Mouse (Mus musculus): ENCODE measurements around the gene Cables2. TPM values are rescaled to one million over a fixed set of nuclear protein-coding genes. Genes with fewer than 3 reads are reported as not detected.

Cables2 gene
- polyA plus RNA-seq, 1 experiment = 13.2 TPM

DNA sequence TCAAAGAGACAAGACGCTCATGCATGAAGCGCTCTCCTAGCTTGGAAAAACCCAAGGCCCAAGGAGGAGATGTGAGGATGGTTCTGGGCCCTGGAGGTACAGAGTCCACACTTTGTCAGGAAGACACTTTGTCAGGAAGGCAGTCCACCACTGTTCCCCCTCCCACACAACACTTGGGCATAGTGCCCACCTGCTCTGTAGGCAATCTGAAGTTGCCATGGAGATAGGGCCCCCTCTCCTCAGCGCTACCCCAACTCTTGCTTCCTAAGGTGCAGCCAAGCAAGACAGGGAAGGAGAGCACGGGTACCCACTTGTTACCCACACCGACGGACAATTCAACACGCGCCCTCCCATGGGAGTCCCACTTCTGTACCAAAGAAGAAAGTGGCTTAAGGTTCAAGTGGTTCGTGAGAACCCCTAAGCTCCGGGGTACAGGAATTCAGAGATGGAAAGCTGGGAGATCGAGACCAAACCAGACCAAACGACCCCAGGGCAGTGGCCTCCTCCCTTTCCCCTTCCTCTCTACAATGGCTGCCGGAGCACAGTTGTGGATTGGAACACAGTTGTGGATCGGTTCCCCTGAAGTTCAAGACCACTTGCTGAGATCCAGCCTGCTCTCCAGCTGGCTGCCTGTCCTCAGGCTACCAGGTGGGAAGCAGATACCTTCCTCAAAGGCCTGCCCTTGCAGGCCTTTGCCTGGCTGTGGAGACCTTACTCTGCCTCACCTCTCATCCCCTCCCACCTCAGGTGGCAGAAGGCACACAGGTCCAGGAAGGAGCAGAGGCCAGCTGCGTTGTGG is 54.0 kb downstream of the Cables2 start:
- no peak overlapping the region for H3K9ac ChIP-seq (ENCODE audit: low read depth, poor library complexity, severe bottlenecking)
- peaks cover 40% of the 10 kb centered on the region for H3K4me1 ChIP-seq (ENCODE audit: control insufficient read depth, insufficient read depth, low read length)
- no peaks in the 10 kb centered on the region for H3K27me3 ChIP-seq (ENCODE audit: control insufficient read depth, insufficient read depth, low read length, poor library complexity, severe bottlenecking)
- no peaks in the 10 kb centered on the region; the same call in 1 of the 2 replicates for H3K36me3 ChIP-seq (ENCODE audit: control insufficient read depth, insufficient read depth, low read length, poor library complexity, severe bottlenecking)
- H3K9me3 ChIP-seq (replicated peaks; ENCODE audit: control insufficient read depth, insufficient read depth, low read length, poor library complexity, severe bottlenecking) = no peaks in the 10 kb centered on the region
- no peak for TF ChIP-seq POLR2A (IDR thresholded peaks at IDR 0.05; ENCODE audit: insufficient read depth, low read length)
- TF ChIP-seq EP300 (IDR thresholded peaks at IDR 0.05; ENCODE audit: insufficient read depth, low read depth, low read length) = peak; percentile 95
- peak overlapping the region; percentile 23; the same call in 1 of the 2 replicates for H3K27ac ChIP-seq (ENCODE audit: insufficient read depth, low read length)
- H3K4me3 ChIP-seq (ENCODE audit: low read depth, low read length) = no peak overlapping the region

DNA sequence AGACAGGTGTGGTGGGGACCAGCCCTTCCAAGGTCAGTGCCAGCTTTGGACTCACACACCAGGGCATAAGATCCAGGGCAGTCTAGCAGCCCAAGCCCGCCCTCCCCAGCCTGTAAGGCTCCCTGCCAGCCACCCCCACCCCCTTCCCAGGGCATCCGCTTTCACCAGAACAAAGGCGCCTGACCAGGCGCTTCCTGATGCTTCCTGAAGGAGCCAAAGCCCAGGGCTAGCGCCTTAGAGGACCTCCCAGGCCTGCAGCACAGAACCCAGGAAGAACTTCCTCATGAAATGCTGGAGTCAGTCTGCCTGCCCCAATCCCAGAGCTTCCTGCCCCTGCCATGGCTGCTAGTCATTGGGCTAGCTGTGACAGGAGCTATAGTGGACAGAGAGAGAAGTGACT is 54.6 kb downstream of the Cables2 start:
- Histone ChIP-seq H3K36me3 (ENCODE audit: control insufficient read depth, insufficient read depth, low read length, poor library complexity, severe bottlenecking) (no peaks in the 10 kb centered on the region; the same call in 1 of the 2 replicates), H3K9ac (ENCODE audit: low read depth, poor library complexity, severe bottlenecking) (no peak overlapping the region), H3K4me1 (ENCODE audit: control insufficient read depth, insufficient read depth, low read length) (peaks cover 40% of the 10 kb centered on the region), H3K4me3 (ENCODE audit: low read depth, low read length) (no peak overlapping the region), H3K9me3 (replicated peaks; ENCODE audit: control insufficient read depth, insufficient read depth, low read length, poor library complexity, severe bottlenecking) (no peaks in the 10 kb centered on the region), H3K27me3 (ENCODE audit: control insufficient read depth, insufficient read depth, low read length, poor library complexity, severe bottlenecking) (no peaks in the 10 kb centered on the region), H3K27ac (ENCODE audit: insufficient read depth, low read length) (no peak overlapping the region)
- TF ChIP-seq POLR2A (IDR thresholded peaks at IDR 0.05; ENCODE audit: insufficient read depth, low read length) (no peak), CTCF (IDR thresholded peaks at IDR 0.05; ENCODE audit: low read depth, low read length) (no peak), EP300 (IDR thresholded peaks at IDR 0.05; ENCODE audit: insufficient read depth, low read depth, low read length) (no peak)

DNA sequence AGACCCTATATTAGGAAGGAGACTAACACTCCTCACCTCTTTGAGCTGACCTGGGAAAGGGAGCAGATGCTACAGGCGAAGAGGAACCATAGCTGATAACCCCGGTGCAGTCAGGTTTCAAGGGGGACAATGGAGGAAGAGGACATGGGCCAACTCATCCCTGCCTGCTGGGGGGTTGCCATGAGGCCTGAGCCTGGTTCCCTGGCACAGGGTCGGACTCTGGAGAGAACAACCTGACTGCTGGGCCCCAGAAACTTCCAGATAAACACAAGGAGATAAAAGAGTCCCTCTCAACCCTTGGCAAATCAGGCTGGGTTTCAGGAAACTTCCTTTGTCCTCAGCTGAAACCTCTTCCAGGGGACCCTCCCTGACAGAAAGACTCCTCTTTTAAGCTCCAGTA is 55.1 kb downstream of the Cables2 start:
- H3K36me3 ChIP-seq (ENCODE audit: control insufficient read depth, insufficient read depth, low read length, poor library complexity, severe bottlenecking) = peaks cover 3% of the 10 kb centered on the region
- TF ChIP-seq POLR2A (IDR thresholded peaks at IDR 0.05; ENCODE audit: insufficient read depth, low read length) (no peak), CTCF (IDR thresholded peaks at IDR 0.05; ENCODE audit: low read depth, low read length) (no peak), EP300 (IDR thresholded peaks at IDR 0.05; ENCODE audit: insufficient read depth, low read depth, low read length) (no peak)
- no peaks in the 10 kb centered on the region for H3K27me3 ChIP-seq (ENCODE audit: control insufficient read depth, insufficient read depth, low read length, poor library complexity, severe bottlenecking)
- H3K27ac ChIP-seq (ENCODE audit: insufficient read depth, low read length) = no peak overlapping the region
- no peaks in the 10 kb centered on the region for H3K9me3 ChIP-seq (replicated peaks; ENCODE audit: control insufficient read depth, insufficient read depth, low read length, poor library complexity, severe bottlenecking)
- H3K4me1 ChIP-seq (ENCODE audit: control insufficient read depth, insufficient read depth, low read length) = peaks cover 38% of the 10 kb centered on the region
- H3K9ac ChIP-seq (ENCODE audit: low read depth, poor library complexity, severe bottlenecking) = no peak overlapping the region
- H3K4me3 ChIP-seq (ENCODE audit: low read depth, low read length) = no peak overlapping the region

DNA sequence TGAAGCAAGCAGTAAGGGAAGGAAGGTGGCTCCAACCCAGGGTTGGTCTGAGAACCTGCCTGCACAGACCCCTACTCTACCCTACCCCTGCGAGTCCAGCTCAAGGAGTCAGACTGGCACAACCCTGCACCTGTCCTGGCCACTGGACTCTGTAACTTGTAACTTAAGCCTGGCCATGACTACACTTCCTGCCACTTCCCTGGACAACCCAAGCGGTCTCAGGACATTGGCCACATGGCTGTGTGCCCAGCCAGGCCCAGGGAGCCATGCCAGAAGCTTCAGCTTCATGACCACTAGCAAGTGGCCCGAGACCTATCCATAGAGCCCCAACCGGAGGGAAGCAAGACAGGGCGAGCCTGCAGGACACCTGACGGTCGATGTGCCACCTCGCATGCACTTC is 55.7 kb downstream of the Cables2 start:
- H3K27ac ChIP-seq (ENCODE audit: insufficient read depth, low read length) = no peak overlapping the region
- no peak for TF ChIP-seq CTCF (IDR thresholded peaks at IDR 0.05; ENCODE audit: low read depth, low read length)
- no peak for TF ChIP-seq EP300 (IDR thresholded peaks at IDR 0.05; ENCODE audit: insufficient read depth, low read depth, low read length)
- TF ChIP-seq POLR2A (IDR thresholded peaks at IDR 0.05; ENCODE audit: insufficient read depth, low read length) = no peak
- no peak overlapping the region for H3K9ac ChIP-seq (ENCODE audit: low read depth, poor library complexity, severe bottlenecking)
- H3K27me3 ChIP-seq (ENCODE audit: control insufficient read depth, insufficient read depth, low read length, poor library complexity, severe bottlenecking) = no peaks in the 10 kb centered on the region
- peaks cover 34% of the 10 kb centered on the region for H3K4me1 ChIP-seq (ENCODE audit: control insufficient read depth, insufficient read depth, low read length)
- H3K36me3 ChIP-seq (ENCODE audit: control insufficient read depth, insufficient read depth, low read length, poor library complexity, severe bottlenecking) = peaks cover 5% of the 10 kb centered on the region
- H3K9me3 ChIP-seq (replicated peaks; ENCODE audit: control insufficient read depth, insufficient read depth, low read length, poor library complexity, severe bottlenecking) = no peaks in the 10 kb centered on the region
- no peak overlapping the region for H3K4me3 ChIP-seq (ENCODE audit: low read depth, low read length)

DNA sequence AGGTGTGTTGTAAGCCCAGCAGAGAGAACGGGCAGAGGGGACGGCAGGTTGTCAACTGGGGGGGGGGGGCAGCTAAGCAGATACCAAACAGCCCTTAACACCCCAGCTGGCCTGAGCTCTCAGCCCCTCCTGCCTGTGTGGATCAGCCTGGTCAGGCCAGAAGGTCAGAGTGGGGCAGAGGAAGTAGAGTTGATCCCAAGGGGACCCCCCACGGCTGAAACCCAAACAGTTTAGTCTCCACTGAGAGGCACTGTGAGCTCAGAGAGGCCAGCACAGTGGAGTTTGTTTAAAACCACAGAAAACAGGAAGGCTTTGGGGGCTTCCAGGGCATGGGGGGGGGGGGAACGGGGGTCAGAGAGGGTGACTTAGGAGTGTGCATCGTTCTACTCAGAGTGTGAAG is 56.4 kb downstream of the Cables2 start:
- H3K27ac ChIP-seq (ENCODE audit: insufficient read depth, low read length) = no peak overlapping the region

DNA sequence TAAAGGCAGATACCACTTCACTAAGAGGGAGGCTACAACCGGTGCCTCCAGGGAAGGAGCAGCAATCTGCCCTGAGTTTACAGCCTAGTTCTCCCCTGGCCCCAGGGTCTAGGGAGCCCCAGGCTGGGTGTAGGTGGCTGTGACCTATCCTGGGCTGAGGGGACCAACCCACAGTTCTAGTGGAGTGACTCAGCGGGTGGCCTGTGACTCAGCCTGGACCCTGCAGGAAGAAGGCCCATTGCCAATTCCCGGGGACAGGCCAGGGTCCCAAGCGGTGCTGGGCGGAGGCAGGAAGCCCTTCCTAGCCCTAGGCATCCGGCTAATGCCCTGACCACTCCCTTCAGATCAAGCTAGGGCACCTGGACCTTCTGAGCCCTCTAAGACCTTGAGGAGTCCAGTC is 57.3 kb downstream of the Cables2 start:
- H3K4me3 ChIP-seq (ENCODE audit: low read depth, low read length) = no peak overlapping the region
- no peak overlapping the region for H3K27ac ChIP-seq (ENCODE audit: insufficient read depth, low read length)
- H3K27me3 ChIP-seq (ENCODE audit: control insufficient read depth, insufficient read depth, low read length, poor library complexity, severe bottlenecking) = no peaks in the 10 kb centered on the region
- H3K36me3 ChIP-seq (ENCODE audit: control insufficient read depth, insufficient read depth, low read length, poor library complexity, severe bottlenecking) = peaks cover 5% of the 10 kb centered on the region; the same call in 1 of the 2 replicates
- no peaks in the 10 kb centered on the region for H3K9me3 ChIP-seq (replicated peaks; ENCODE audit: control insufficient read depth, insufficient read depth, low read length, poor library complexity, severe bottlenecking)
- no peak overlapping the region for H3K9ac ChIP-seq (ENCODE audit: low read depth, poor library complexity, severe bottlenecking)
- H3K4me1 ChIP-seq (ENCODE audit: control insufficient read depth, insufficient read depth, low read length) = peaks cover 24% of the 10 kb centered on the region
- TF ChIP-seq EP300 (IDR thresholded peaks at IDR 0.05; ENCODE audit: insufficient read depth, low read depth, low read length) (no peak), CTCF (IDR thresholded peaks at IDR 0.05; ENCODE audit: low read depth, low read length) (no peak), POLR2A (IDR thresholded peaks at IDR 0.05; ENCODE audit: insufficient read depth, low read length) (no peak)

More for the DNA sequence above, 56.4 kb downstream of the Cables2 start:
- H3K27me3 ChIP-seq (ENCODE audit: control insufficient read depth, insufficient read depth, low read length, poor library complexity, severe bottlenecking) = no peaks in the 10 kb centered on the region
- no peaks in the 10 kb centered on the region for H3K9me3 ChIP-seq (replicated peaks; ENCODE audit: control insufficient read depth, insufficient read depth, low read length, poor library complexity, severe bottlenecking)
- H3K9ac ChIP-seq (ENCODE audit: low read depth, poor library complexity, severe bottlenecking) = no peak overlapping the region
- peaks cover 5% of the 10 kb centered on the region for H3K36me3 ChIP-seq (ENCODE audit: control insufficient read depth, insufficient read depth, low read length, poor library complexity, severe bottlenecking)
- H3K4me1 ChIP-seq (ENCODE audit: control insufficient read depth, insufficient read depth, low read length) = peaks cover 32% of the 10 kb centered on the region
- H3K4me3 ChIP-seq (ENCODE audit: low read depth, low read length) = no peak overlapping the region
- TF ChIP-seq CTCF (IDR thresholded peaks at IDR 0.05; ENCODE audit: low read depth, low read length) = no peak
- TF ChIP-seq POLR2A (IDR thresholded peaks at IDR 0.05; ENCODE audit: insufficient read depth, low read length) = no peak
- no peak for TF ChIP-seq EP300 (IDR thresholded peaks at IDR 0.05; ENCODE audit: insufficient read depth, low read depth, low read length)
